Mouse (Mus musculus) mature B cell (primary cell): ENCODE data around the gene Zfp773.

Source experiments
- in situ Hi-C: fragments of 300-500 bp; cut with MboI; formaldehyde crosslinking; loops from 2 replicates; pipeline ENCODE4 v1.14.3; 2019

Gene Zfp773

DNA sequence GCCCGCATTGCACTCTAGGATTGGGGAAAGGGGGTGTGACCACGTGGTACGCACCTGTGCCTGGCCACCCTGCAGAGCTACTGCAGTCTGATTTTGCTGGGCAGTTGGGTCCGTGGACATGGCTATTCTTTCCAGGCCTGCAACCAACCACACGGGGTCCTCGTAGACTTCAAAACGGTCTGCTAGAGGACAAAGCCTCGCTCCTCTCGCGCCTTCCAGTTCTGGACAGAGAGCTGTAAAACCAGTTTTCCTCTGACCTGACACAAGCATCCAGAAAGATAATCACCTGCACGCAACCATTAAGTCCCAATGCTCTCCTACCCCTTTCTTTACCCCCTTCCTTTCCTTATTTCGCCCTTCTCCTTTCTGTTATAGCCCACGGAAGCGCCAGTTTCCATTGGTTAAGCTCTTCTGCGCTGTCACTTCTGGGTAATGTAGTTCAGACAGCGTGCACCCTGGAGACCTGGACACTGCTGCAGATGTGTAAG, at the start of gene Zfp773:
TSS of gene Zfp773 (minus strand) at position 377 of the 488 bp plus-strand sequence.
- in situ Hi-C loops: loop anchor here (25.0 kb wide), 1 partner anchor 151 kb away; the partner anchor contains the start of gene Gm45844

DNA sequence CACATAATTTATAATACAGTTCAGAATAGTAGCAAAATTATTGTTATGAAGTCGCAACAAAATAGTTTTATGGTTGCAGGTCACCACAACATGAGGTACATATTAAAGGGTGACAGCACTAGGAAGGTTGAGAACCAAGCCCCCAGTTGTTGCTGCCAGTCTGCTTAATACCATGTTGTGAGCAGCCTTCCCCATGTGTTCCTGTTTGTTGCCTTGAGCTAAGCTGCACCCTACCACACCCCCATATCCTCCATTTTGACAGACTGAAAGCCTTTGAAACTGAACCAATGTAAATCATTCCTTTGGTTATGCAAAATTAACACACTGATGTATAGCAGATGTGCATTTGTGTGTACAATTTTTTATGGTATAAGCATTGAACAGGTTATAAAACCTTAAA, 49.3 kb upstream of the Zfp773 start:
- in situ Hi-C loops: loop anchor here (25.0 kb wide), 1 partner anchor 824 kb away; the partner anchor contains the start of gene Zfp78

DNA sequence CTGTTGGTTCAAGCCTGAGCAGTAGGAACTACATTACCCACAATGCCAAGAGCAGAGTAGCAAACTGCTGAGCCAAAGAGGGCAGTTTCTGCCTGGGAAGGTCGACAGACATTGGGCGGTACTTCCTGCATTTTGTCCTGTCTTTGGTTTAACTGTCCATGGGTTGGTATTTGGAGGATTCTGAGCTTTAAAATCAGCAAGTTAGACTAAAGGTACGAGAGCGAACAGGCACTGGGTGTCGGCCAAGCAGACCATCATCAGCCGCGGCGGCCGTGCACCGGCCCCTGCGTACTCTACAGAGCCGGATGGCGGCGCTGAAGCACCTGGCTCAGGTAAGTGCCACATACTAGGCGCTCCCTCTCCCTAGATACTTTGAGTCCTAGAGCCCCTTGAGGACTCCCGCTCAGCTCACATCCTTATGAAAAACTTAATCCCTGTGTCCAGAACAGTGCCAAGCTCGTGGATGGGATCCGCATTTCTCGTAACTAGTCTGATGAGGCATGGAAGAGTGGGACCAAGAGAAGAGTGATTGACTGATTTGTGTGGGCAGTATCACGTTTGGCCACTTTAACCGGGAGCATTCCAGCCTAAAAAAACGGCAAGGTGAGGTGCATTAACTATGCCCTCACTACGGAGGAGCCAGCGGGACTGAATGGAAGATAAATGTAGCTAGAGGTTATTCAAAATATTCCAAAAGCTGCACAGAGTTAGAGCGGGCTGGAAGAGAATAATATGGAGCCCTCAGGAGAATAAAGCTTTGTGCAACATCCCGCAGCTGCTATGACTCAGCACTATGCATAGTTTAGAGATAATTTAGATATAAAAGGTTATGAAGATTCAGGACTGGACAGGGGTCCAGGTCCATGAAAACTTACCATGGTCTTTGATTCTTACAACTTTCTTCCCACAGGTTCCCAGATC, 34.9 kb upstream of the Zfp773 start, which contains the start of gene Zfp418:
TSS of gene Zfp418 (plus strand) at position 104 of the 921 bp plus-strand sequence.
- in situ Hi-C loops: no loop called here

DNA sequence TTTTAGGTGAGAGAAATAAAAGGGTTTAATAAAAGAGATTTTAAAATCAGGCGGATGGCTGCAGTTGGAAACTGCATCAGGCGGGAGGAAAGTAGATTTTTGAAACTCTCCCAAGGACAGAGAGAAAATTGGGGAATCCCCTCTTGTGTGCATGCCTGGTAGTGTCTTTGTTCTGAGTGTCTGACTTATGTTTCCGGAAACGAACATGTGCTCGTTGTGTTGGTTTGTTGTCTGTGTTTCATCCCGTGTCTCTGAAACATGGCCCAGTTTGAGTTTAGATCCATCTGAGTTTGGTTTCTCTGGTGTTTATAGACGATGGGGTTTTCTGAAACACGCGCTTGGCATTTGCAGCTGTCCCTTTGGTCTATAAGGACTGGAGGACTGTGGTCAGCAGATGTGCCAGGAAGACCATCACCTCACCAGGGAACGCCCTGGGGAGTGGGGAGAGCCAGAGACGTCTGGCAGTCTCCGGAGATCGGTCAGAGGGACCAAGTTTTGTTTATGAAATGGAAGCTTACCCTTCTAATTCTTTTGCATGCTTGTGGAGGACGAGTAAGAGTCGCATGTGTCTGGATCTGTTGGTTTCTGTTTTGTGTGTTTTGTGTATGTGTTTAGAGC, 9.5 kb upstream of the Zfp773 start:
- in situ Hi-C loops: loop anchor here (25.0 kb wide), 1 partner anchor 141 kb away; the partner anchor contains the start of gene Gm45844

DNA sequence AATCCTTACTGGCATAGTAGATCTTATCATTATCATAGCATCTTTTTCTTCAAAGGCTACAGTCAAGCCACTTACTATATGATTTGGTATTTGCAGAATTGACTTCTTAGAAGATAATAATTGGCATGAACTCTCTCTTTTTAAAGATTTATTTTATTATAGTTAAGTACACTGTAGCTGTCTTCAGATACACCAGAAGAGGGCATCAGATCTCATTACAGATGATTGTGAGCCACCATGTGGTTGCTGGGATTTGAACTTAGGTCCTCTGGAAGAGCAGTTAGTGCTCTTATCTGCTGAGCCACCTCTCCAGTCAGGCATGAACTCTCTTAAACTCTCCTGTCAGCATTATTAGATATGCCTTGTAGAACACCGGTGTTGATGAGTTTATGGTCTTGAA, 7.7 kb upstream of the Zfp773 start:
- in situ Hi-C loops: loop anchor here (25.0 kb wide), 1 partner anchor 143 kb away; the partner anchor contains the start of gene Gm45844

DNA sequence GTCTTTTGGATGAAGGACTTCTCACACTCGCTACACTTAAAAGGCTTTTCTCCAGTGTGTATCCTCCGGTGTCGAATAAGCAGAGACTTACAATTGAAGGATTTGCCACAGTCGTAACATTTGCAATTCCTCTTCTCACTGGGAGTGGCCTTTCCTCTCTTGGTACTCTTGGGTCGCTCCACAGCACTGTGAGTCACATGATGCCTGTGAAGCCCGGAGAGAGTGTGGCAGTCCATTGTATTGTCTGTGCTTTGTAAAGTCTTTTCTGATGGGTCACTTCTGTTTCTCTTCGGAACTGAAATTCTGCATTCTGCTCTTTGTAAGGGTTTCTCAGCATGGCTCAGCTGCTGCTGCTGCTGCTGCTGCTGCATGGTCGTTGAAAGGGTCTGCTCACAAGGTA, 3.8 kb downstream of the Zfp773 start:
- in situ Hi-C loops: loop anchor here (25.0 kb wide), 1 partner anchor 155 kb away; the partner anchor contains the start of gene Gm45844

DNA sequence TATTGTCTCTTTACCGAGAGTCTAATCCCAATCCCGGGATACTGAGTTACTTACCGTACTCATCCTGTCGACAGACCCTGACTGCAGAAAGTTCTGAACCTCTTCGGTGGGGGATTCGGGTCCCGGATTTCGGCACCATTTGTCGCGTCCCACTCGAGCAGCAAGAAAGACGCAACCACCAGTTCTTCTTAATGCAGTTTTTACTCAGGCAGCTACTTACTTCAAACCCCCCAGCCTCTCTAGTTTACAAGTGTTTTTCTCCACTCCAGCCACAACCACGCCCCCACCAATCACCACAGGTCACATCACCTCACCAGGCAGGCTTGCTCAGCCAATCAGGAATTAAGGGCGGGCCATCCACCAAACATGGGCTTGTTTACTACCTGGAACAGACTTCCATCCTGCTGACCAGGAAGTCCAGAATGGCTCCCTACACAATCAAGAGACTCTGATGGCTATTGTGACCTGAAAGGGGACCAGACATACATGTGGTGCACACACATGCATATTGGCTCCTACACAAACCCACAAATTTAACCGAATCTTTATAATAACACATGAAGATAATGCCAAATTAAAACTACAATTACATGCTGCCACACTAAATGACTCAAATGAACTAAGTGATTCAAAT, 5.9 kb downstream of the Zfp773 start:
- in situ Hi-C loops: loop anchor here (25.0 kb wide), 1 partner anchor 157 kb away; the partner anchor contains the start of gene Gm45844

DNA sequence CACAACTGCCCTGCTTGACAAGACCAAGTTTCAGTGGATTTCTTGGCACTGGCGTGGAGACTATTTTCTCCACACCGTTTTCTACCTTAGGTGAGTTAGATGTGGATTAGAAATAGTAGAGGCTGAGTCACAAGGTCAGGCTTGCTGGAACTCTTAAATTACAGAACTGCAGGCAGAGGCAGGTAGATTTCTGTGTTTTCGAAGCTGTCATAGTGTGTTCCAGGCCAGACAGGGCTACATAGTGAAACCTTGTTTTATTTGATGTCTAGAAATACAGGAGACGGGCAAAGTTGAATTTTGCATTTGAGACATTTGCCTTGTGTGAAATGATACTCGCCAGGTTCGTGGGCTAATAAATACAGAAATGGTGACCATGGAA, 15.0 kb downstream of the Zfp773 start:
- in situ Hi-C loops: no loop called here

DNA sequence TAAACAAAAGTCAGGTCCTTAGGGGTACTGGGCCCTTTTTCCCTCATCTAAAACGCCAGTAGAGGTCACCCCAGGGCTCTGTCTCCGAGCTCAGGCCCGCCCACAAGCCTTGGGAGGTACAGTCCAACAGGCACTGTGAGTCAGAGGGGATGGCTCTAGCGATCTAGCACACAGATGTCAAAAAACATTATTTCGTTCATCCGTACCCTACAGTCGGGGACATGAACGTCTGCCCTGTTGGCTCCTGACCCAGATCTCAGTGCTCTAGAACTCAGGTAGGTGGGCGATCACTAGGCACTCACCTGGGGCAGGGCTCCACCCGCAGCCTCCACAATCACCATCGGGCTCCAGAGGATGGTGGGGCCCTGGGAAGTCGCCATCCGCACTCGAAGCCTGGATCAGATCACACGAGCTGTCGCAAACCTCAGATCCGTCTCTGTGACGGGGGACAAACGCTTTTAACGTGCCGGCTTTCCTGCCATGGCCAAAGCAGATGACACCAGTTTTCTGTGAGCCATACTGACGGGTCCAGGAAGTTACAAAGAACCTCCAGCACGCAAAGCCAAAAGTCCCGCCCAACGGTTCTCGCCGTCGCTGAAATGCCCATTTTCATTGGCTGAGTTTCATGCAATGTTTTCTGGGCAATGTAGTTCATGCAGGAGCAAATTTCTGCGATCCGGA, 15.5 kb downstream of the Zfp773 start, which contains the start of gene Zfp954:
TSS of gene Zfp954 (minus strand) at position 568 of the 681 bp plus-strand sequence.
- in situ Hi-C loops: no loop called here

DNA sequence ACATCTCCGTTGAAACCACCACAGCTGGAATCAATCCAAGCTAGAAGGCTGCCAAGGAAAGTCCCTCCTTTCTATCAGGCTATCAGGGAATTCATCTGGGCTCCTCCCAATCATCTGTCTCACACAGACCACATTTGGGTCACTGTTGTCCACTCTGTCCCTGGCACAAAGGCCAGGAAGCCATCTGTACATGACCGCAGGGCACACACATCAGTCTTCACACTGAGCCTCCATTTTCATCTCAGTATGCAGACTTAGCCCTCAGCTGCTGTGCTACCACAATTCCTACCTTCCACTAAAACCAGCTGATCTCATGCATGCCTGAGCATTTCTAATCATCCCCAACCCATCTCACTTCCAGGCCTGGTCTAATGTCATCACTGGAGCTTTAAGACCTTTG, 18.1 kb downstream of the Zfp773 start:
- in situ Hi-C loops: no loop called here

DNA sequence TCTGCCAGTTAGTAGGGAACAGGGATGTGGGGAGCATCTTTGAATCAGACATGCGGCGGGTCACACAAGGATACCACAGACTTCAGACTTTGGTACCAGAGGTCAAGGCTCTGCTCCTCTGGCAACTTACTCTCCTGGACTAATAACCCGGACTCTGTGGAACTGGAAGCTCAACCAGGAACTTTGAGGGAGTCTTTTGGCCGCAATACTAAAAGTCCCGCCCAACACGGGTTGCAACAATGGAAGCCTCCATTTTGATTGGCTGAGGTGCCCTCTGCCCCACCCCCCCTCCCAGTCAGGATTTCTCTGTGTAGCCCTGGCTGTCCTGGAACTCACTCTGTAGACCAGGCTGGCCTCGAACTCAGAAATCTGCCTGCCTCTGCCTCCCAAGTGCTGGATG, 28.1 kb downstream of the Zfp773 start:
- in situ Hi-C loops: no loop called here
